Mouse (Mus musculus) E14TG2a.4 (cell line): Measurements from ENCODE around the gene Urad.

Experiments used
- CTCF ChIP-seq: conservative IDR thresholded peaks from 2 replicates; pipeline ENCODE4 v1.5.1; 2014; ENCODE audit warnings: low read length
- NANOG ChIP-seq: IDR thresholded peaks from 2 replicates; pipeline ENCODE4 v1.6.1; 2014; ENCODE audit warnings: borderline replicate concordance, low read length, mixed read lengths

- TF ChIP-seq CTCF (no peak), NANOG (0 out of 2 replicates have a peak, but pooled peaks have one; percentile 49)
Measured at GRCm38 (mm10) chr5:147314646-147315431, 7.4 kb downstream of the Urad start.
